In the genomic region with DNA sequence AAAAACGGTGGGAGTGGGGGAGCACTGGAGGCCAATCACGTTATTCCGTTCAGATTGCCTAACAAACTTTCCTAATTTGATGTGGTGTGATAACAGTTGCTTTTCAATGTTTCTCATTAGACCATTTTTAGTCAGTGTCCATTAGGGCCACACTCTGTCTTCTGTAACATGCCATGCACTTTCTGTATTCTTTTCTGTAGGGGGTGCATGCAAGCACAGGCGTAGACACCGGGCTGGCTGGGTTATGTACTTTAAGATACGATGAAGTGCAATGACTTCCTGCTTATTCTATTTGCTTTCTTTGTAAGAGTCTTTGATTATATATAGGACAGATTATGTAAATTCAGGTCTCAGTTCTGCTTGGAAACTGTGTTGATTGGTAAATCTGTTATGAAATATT, we compare ENCODE assay signal across 25 mouse cellular contexts.
DNase-seq lines count a peak whose midpoint lies in the region; ATAC-seq and TF ChIP-seq lines count a peak whose summit lies in the region.
"Had no signal": no experiment of that assay in that cellular context is flagged by ENCODE, and none has a peak within 500 bp of the region (broad histone marks: within the 10 kb centered on the region; RNA-seq: fewer than 3 reads in every experiment).

No protein-coding gene starts in this region.

- TF ChIP-seq EP300 in liver, postnatal 0 days (IDR thresholded peaks at IDR 0.05; ENCODE audit: low read depth): no peak

- no peak overlapping the region for H3K9ac ChIP-seq in midbrain, embryonic 12.5 days (replicated peaks)
- no peak overlapping the region for H3K9ac ChIP-seq in midbrain, postnatal 0 days (replicated peaks; ENCODE audit: low read length, poor library complexity, severe bottlenecking)
- H3K9ac ChIP-seq in forebrain, embryonic 16.5 days (replicated peaks; ENCODE audit: low read depth, low read length): no peak overlapping the region
- H3K9ac ChIP-seq in neural tube, embryonic 12.5 days: no peak overlapping the region
- no peak overlapping the region for H3K9ac ChIP-seq in liver, postnatal 0 days (replicated peaks)
- H3K9ac ChIP-seq: heart, embryonic 13.5 days; liver, embryonic 13.5 days; lung, embryonic 15.5 days had no signal

- no peaks in the 10 kb centered on the region for H3K36me3 ChIP-seq in midbrain, embryonic 12.5 days
- no peaks in the 10 kb centered on the region for H3K36me3 ChIP-seq in midbrain, postnatal 0 days (ENCODE audit: insufficient read depth, low read length)
- H3K36me3 ChIP-seq in forebrain, embryonic 16.5 days (ENCODE audit: control insufficient read depth, insufficient read depth): no peaks in the 10 kb centered on the region
- H3K36me3 ChIP-seq in neural tube, embryonic 12.5 days: no peaks in the 10 kb centered on the region
- no peaks in the 10 kb centered on the region for H3K36me3 ChIP-seq in liver, postnatal 0 days (replicated peaks; ENCODE audit: insufficient read depth, low read length)
- H3K36me3 ChIP-seq: embryonic facial prominence, embryonic 10.5 days; heart, embryonic 13.5 days; liver, embryonic 13.5 days; lung, embryonic 15.5 days had no signal

- no peak overlapping the region for H3K4me3 ChIP-seq in midbrain, embryonic 12.5 days
- no peak overlapping the region for H3K4me3 ChIP-seq in midbrain, postnatal 0 days (ENCODE audit: low read depth, low read length)
- H3K4me3 ChIP-seq in forebrain, embryonic 16.5 days (replicated peaks; ENCODE audit: low read length): no peak overlapping the region
- no peak overlapping the region for H3K4me3 ChIP-seq in neural tube, embryonic 12.5 days
- no peak overlapping the region for H3K4me3 ChIP-seq in liver, postnatal 0 days (ENCODE audit: low read depth, low read length)
- H3K4me3 ChIP-seq: embryonic facial prominence, embryonic 10.5 days; heart, adult 2 months; heart, embryonic 13.5 days; left cerebral cortex, adult 2 months; liver, embryonic 13.5 days; lung, embryonic 15.5 days; megakaryocyte, embryonic 14.5 days; myocyte had no signal

- TF ChIP-seq POLR2A in brain, embryonic 14.5 days (IDR thresholded peaks at IDR 0.05; ENCODE audit: borderline replicate concordance, extremely low read depth, insufficient read depth, insufficient read length, poor library complexity, severe bottlenecking): no peak

- no peak for DNase-seq in midbrain, postnatal 0 days (ENCODE audit: low spot score)
- DNase-seq in brain, embryonic 14.5 days (ENCODE audit: low read depth): peak; percentile 45
- DNase-seq in left cerebral cortex, adult 18-20 months (ENCODE audit: low spot score in 2 of 2): no peak
- no peak for DNase-seq in liver, postnatal 0 days
- DNase-seq in Muller cell, postnatal 12 days (ENCODE audit: inconsistent ontology term): no peak
- DNase-seq: adrenal gland, postnatal 25 days; gastrocnemius, postnatal 36 days; heart, adult 2 months; heart, postnatal 14 days; kidney, adult 11 months; kidney, postnatal 4 days; liver, embryonic 13.5 days; lung, postnatal 36 days; right cerebral cortex, postnatal 25 days; spleen, adult 18-20 months; thymus, postnatal 14 days had no signal

- TF ChIP-seq CTCF in midbrain, postnatal 0 days (IDR thresholded peaks at IDR 0.05): no peak
- no peak for TF ChIP-seq CTCF in brain, embryonic 14.5 days (IDR thresholded peaks at IDR 0.05; ENCODE audit: borderline replicate concordance, extremely low read depth, insufficient read depth, insufficient read length)
- no peak for TF ChIP-seq CTCF in liver, postnatal 0 days (IDR thresholded peaks at IDR 0.05; ENCODE audit: low read depth)

- ATAC-seq in midbrain, embryonic 12.5 days (ENCODE audit: low FRiP score, low read depth): 0 out of 2 replicates have a peak, but pooled peaks have one; percentile 21
- ATAC-seq in midbrain, postnatal 0 days (ENCODE audit: low FRiP score): no peak
- 0 out of 2 replicates have a peak, but pooled peaks have one; percentile 11 for ATAC-seq in forebrain, embryonic 16.5 days
- peak; percentile 63 for ATAC-seq in neural tube, embryonic 12.5 days (ENCODE audit: low FRiP score, low read depth)
- ATAC-seq in liver, postnatal 0 days: no peak

- H3K9me3 ChIP-seq in midbrain, embryonic 12.5 days: no peaks in the 10 kb centered on the region
- no peaks in the 10 kb centered on the region for H3K9me3 ChIP-seq in midbrain, postnatal 0 days (ENCODE audit: low read length)
- H3K9me3 ChIP-seq in forebrain, embryonic 16.5 days (ENCODE audit: control insufficient read depth, low read length): no peaks in the 10 kb centered on the region
- no peaks in the 10 kb centered on the region for H3K9me3 ChIP-seq in neural tube, embryonic 12.5 days
- no peaks in the 10 kb centered on the region for H3K9me3 ChIP-seq in liver, postnatal 0 days (ENCODE audit: low read length)
- H3K9me3 ChIP-seq: embryonic facial prominence, embryonic 10.5 days; heart, embryonic 13.5 days; liver, embryonic 13.5 days; lung, embryonic 15.5 days; megakaryocyte, embryonic 14.5 days had no signal

- H3K27me3 ChIP-seq in midbrain, embryonic 12.5 days: no peaks in the 10 kb centered on the region
- no peaks in the 10 kb centered on the region for H3K27me3 ChIP-seq in midbrain, postnatal 0 days (ENCODE audit: insufficient read depth, low read length)
- H3K27me3 ChIP-seq in forebrain, embryonic 16.5 days (replicated peaks; ENCODE audit: control insufficient read depth, insufficient read depth, low read length): no peaks in the 10 kb centered on the region
- H3K27me3 ChIP-seq in neural tube, embryonic 12.5 days (replicated peaks): no peaks in the 10 kb centered on the region
- no peaks in the 10 kb centered on the region for H3K27me3 ChIP-seq in liver, postnatal 0 days (ENCODE audit: insufficient read depth, low read length)
- H3K27me3 ChIP-seq: liver, embryonic 13.5 days; lung, embryonic 15.5 days; megakaryocyte, embryonic 14.5 days had no signal

- no peak overlapping the region for H3K4me2 ChIP-seq in midbrain, embryonic 12.5 days (replicated peaks)
- H3K4me2 ChIP-seq in midbrain, postnatal 0 days (ENCODE audit: low read depth, low read length, poor library complexity, severe bottlenecking): no peak overlapping the region
- H3K4me2 ChIP-seq in forebrain, embryonic 16.5 days (ENCODE audit: low read length): 0 out of 2 replicates have a peak overlapping the region, but pooled peaks have one; percentile 17
- H3K4me2 ChIP-seq in neural tube, embryonic 12.5 days (replicated peaks): peak overlapping the region; percentile 22; the same call in 1 of the 2 replicates
- H3K4me2 ChIP-seq in liver, postnatal 0 days (ENCODE audit: low read depth, low read length): no peak overlapping the region
- H3K4me2 ChIP-seq: heart, embryonic 13.5 days; liver, embryonic 13.5 days; lung, embryonic 15.5 days had no signal

- H3K27ac ChIP-seq in midbrain, embryonic 12.5 days (replicated peaks): peak overlapping the region; percentile 31; the same call in 1 of the 2 replicates
- no peak overlapping the region for H3K27ac ChIP-seq in midbrain, postnatal 0 days (ENCODE audit: low read depth, low read length)
- H3K27ac ChIP-seq in forebrain, embryonic 16.5 days (ENCODE audit: low read length): peak overlapping the region; percentile 95
- H3K27ac ChIP-seq in neural tube, embryonic 12.5 days: no peak overlapping the region
- no peak overlapping the region for H3K27ac ChIP-seq in liver, postnatal 0 days (ENCODE audit: low read depth)
- H3K27ac ChIP-seq: embryonic facial prominence, embryonic 10.5 days; heart, adult 2 months; heart, embryonic 13.5 days; left cerebral cortex, adult 2 months; liver, embryonic 13.5 days; lung, embryonic 15.5 days had no signal

- WGBS in midbrain, embryonic 12.5 days: 83% methylated on average over 6 of the region's 6 CpGs
- 61% methylated on average over 6 of the region's 6 CpGs for WGBS in midbrain, postnatal 0 days
- 36% methylated on average over 6 of the region's 6 CpGs for WGBS in forebrain, embryonic 16.5 days
- 32% methylated on average over 6 of the region's 6 CpGs for WGBS in neural tube, embryonic 12.5 days
- WGBS in liver, postnatal 0 days (ENCODE audit: insufficient replicate concordance): 82% methylated on average over 6 of the region's 6 CpGs

- H3K4me1 ChIP-seq in midbrain, embryonic 12.5 days: peaks cover 21% of the 10 kb centered on the region; the same call in 1 of the 2 replicates
- H3K4me1 ChIP-seq in midbrain, postnatal 0 days (ENCODE audit: insufficient read depth, low read length): peaks cover 8% of the 10 kb centered on the region; the same call in 1 of the 2 replicates
- H3K4me1 ChIP-seq in forebrain, embryonic 16.5 days (replicated peaks; ENCODE audit: control insufficient read depth, insufficient read depth, low read length): peaks cover 30% of the 10 kb centered on the region
- H3K4me1 ChIP-seq in neural tube, embryonic 12.5 days: peaks cover 18% of the 10 kb centered on the region
- H3K4me1 ChIP-seq in liver, postnatal 0 days (ENCODE audit: insufficient read depth): no peaks in the 10 kb centered on the region
- H3K4me1 ChIP-seq: embryonic facial prominence, embryonic 10.5 days; liver, embryonic 13.5 days; megakaryocyte, embryonic 14.5 days had no signal

Comparison
In these comparisons a context has a peak if more than half of its experiments do, and no peak if none do; other contexts are left out.
1. ATAC-seq: peak in midbrain, embryonic 12.5 days (single experiment), forebrain, embryonic 16.5 days (single experiment) and neural tube, embryonic 12.5 days (single experiment); none in midbrain, postnatal 0 days (single experiment) and liver, postnatal 0 days (single experiment).
2. H3K27ac ChIP-seq: peak in midbrain, embryonic 12.5 days (single experiment) and forebrain, embryonic 16.5 days (single experiment); none in midbrain, postnatal 0 days (single experiment), neural tube, embryonic 12.5 days (single experiment) and liver, postnatal 0 days (single experiment).
3. H3K4me2 ChIP-seq: peak in forebrain, embryonic 16.5 days (single experiment) and neural tube, embryonic 12.5 days (single experiment); none in midbrain, embryonic 12.5 days (single experiment), midbrain, postnatal 0 days (single experiment) and liver, postnatal 0 days (single experiment).